Mouse (Mus musculus): ENCODE data around the gene Ptpre.

- no peak for TF ChIP-seq CTCF (IDR thresholded peaks at IDR 0.05; ENCODE audit: low read depth)
- no peak for TF ChIP-seq EP300 (optimal IDR thresholded peaks at IDR 0.05)
Measured at GRCm38 (mm10) chr7:135716445-135716877, 179.2 kb downstream of the Ptpre start.

Measured in stomach, postnatal 0 days (tissue).